Mouse (Mus musculus) thymus, adult 2 months (tissue): ENCODE data around the gene Osbpl11. TPM values are rescaled to one million over a fixed set of nuclear protein-coding genes. Genes with fewer than 3 reads are reported as not detected.
"Not testable (repeated sequence)": the region's sequence is repeated elsewhere in the genome, so short reads cannot be mapped to it uniquely, and the experiment has no call there.

Experiments
- DNase-seq: peaks from one replicate; pipeline ENCODE4 v3.0.0; 2021
- H3K27ac ChIP-seq: fragments of 200-500 bp; 2 replicates; pipeline ENCODE4 v1.5.1; 2012; ENCODE audit warnings: low read length, control low read depth; ENCODE audit not compliant: control insufficient read depth, insufficient read depth
- H3K27me3 ChIP-seq: fragments of 200-500 bp; 2 replicates; pipeline ENCODE4 v1.6.1; 2012; ENCODE audit warnings: mild to moderate bottlenecking, low read length, moderate library complexity, mixed read lengths; ENCODE audit not compliant: control insufficient read depth, insufficient read depth
- H3K36me3 ChIP-seq: fragments of 200-500 bp; 2 replicates; pipeline ENCODE4 v1.6.1; 2012; ENCODE audit warnings: mild to moderate bottlenecking, low read length, moderate library complexity; ENCODE audit not compliant: control insufficient read depth, insufficient read depth
- H3K4me1 ChIP-seq: fragments of 200-500 bp; replicated peaks from 2 replicates; pipeline ENCODE4 v1.6.1; 2012; ENCODE audit warnings: low read length; ENCODE audit not compliant: control insufficient read depth, insufficient read depth
- H3K4me3 ChIP-seq: fragments of 200-500 bp; 2 replicates; pipeline ENCODE4 v1.5.1; 2012; ENCODE audit warnings: mild to moderate bottlenecking, low read length, control low read depth, moderate library complexity; ENCODE audit not compliant: control insufficient read depth, insufficient read depth
- CTCF ChIP-seq: fragments of 200-500 bp; IDR thresholded peaks from 2 replicates; pipeline ENCODE4 v1.5.1; 2012; ENCODE audit warnings: mild to moderate bottlenecking, control low read depth, low read length, moderate library complexity, borderline replicate concordance; ENCODE audit not compliant: control insufficient read depth, poor library complexity, insufficient read depth; ENCODE audit errors: extremely low read depth
- POLR2A ChIP-seq: fragments of 200-500 bp; IDR thresholded peaks from 2 replicates; pipeline ENCODE4 v1.6.1; 2012; ENCODE audit warnings: mild to moderate bottlenecking, low read length, control low read depth, moderate library complexity; ENCODE audit not compliant: control insufficient read depth, poor library complexity, insufficient read depth; ENCODE audit errors: extremely low read depth
- WGBS: fragments of 180-500 bp; shearing (Covaris S2); methylation state at CpG from one replicate; pipeline ENCODE4 v1.1.7; 2018; 5-methylcytosine and 5-hydroxymethylcytosine counted together
- polyA plus RNA-seq: library from polyadenylated mRNA; depleted of rRNA; stranded (reverse); fragments of >200 nt; gene quantifications from 2 replicates; pipeline ENCODE4 v1.2.3, GENCODE M21; 2012

Osbpl11 gene
- polyA plus RNA-seq, 1 experiment: 26.5 TPM

GRCm38 (mm10) chr16:33210812-33211211 is 25.9 kb downstream of the Osbpl11 start:
- H3K4me3 ChIP-seq: no peak overlapping the region
- TF ChIP-seq POLR2A (no peak), CTCF (no peak)
- peaks cover 67% of the 10 kb centered on the region for H3K36me3 ChIP-seq
- WGBS: 98% methylated on average over 2 of the region's 2 CpGs
- no peak overlapping the region for H3K27ac ChIP-seq
- no peak for DNase-seq
- H3K4me1 ChIP-seq: no peaks in the 10 kb centered on the region
- no peaks in the 10 kb centered on the region for H3K27me3 ChIP-seq

- H3K36me3 ChIP-seq: peaks cover 42% of the 10 kb centered on the region
- TF ChIP-seq CTCF (no peak), POLR2A (no peak)
- WGBS: 93% methylated on average over 9 of the region's 9 CpGs
Observed at GRCm38 (mm10) chr16:33216313-33217003, 31.6 kb downstream of the Osbpl11 start.

GRCm38 (mm10) chr16:33217553-33218085 is 32.7 kb downstream of the Osbpl11 start:
- not testable (repeated sequence) for DNase-seq, H3K27ac ChIP-seq, H3K4me1 ChIP-seq, H3K27me3 ChIP-seq, H3K4me3 ChIP-seq
- WGBS: 88% methylated on average over 3 of the region's 3 CpGs
- peaks cover 38% of the 10 kb centered on the region for H3K36me3 ChIP-seq

More at GRCm38 (mm10) chr16:33216313-33217003, 31.6 kb downstream of the Osbpl11 start:
- Histone ChIP-seq H3K27ac (no peak overlapping the region), H3K4me1 (no peaks in the 10 kb centered on the region), H3K27me3 (no peaks in the 10 kb centered on the region), H3K4me3 (no peak overlapping the region)
- DNase-seq: no peak

GRCm38 (mm10) chr16:33222482-33222881 is 37.6 kb downstream of the Osbpl11 start:
- Histone ChIP-seq H3K27me3 (no peaks in the 10 kb centered on the region), H3K4me1 (no peaks in the 10 kb centered on the region), H3K36me3 (peaks cover 38% of the 10 kb centered on the region), H3K4me3 (no peak overlapping the region), H3K27ac (no peak overlapping the region)
- TF ChIP-seq CTCF: no peak
- TF ChIP-seq POLR2A: no peak
- over 99% methylated on average over 3 of the region's 3 CpGs for WGBS
- no peak for DNase-seq

DNA sequence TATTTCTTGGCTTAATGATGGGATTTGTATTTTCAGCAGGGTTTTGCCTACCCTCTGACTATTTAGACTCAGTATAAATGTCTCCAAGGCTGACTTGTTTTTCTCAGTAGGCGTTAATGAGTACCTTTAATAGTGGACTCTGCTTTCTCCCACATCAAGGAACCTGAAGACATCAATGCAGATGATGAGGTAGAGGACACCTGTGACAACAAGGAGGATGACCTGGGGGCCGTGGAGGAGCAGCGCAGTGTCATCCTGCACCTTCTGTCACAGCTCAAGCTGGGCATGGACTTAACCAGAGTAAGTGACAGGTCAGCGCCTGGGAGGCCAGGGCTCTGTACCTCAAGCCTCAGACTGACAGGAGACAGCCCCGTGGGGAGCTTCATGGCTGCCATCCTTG is 39.5 kb downstream of the Osbpl11 start:
- peaks cover 57% of the 10 kb centered on the region for H3K36me3 ChIP-seq
- TF ChIP-seq CTCF (no peak), POLR2A (no peak)
- no peak for DNase-seq
- WGBS: 96% methylated on average over 5 of the region's 5 CpGs
- H3K4me3 ChIP-seq: no peak overlapping the region
- H3K4me1 ChIP-seq: no peaks in the 10 kb centered on the region
- no peaks in the 10 kb centered on the region for H3K27me3 ChIP-seq
- H3K27ac ChIP-seq: no peak overlapping the region

DNA sequence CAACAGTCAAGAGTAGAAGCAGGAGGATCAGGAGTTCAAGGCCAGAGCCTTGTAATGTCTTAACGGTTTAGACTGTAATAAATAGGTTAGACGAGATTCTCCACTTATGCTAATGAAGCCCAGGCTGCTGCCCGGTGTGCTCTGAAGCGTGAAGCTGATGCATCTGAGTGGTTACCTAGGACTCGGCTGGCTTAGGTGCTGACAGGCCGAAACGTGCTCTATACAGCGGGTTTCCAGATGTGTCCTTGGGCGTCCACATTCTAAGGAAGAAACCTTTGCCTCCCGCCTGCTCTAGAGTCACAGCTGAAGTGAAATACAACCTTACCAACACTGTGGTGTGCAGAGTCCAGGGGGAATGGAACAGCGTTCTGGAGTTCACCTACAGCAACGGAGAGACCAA is 49.3 kb downstream of the Osbpl11 start:
- Histone ChIP-seq H3K4me1 (no peaks in the 10 kb centered on the region), H3K27ac (no peak overlapping the region), H3K27me3 (no peaks in the 10 kb centered on the region), H3K36me3 (peaks cover 73% of the 10 kb centered on the region), H3K4me3 (no peak overlapping the region)
- TF ChIP-seq POLR2A: no peak
- TF ChIP-seq CTCF: no peak
- DNase-seq: no peak
- 97% methylated on average over 12 of the region's 12 CpGs for WGBS

DNA sequence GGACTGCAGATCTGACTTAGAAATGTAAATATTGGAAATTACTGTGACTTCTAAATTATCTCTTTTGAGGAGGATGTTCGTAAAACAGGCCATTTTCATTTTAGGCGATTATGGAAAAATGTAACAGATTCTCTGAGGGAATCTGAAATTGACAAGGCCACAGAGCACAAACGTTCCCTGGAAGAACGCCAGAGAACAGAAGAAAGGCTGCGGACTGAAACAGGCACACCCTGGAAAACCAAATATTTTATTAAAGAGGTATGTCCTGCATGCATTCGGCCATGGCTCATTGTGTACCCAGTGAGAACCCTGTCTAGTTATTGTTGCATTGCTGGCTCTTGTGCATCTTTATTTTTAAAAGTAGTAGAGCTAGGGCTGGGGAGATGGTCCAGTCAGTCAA is 51.3 kb downstream of the Osbpl11 start:
- H3K27ac ChIP-seq: no peak overlapping the region
- TF ChIP-seq POLR2A: no peak
- no peak for TF ChIP-seq CTCF
- no peaks in the 10 kb centered on the region for H3K4me1 ChIP-seq
- no peaks in the 10 kb centered on the region for H3K27me3 ChIP-seq
- WGBS: 92% methylated on average over 6 of the region's 6 CpGs
- no peak overlapping the region for H3K4me3 ChIP-seq
- no peak for DNase-seq
- H3K36me3 ChIP-seq: peaks cover 73% of the 10 kb centered on the region
